Comparison of ENCODE assay signal across 1 mouse cellular context in genomic region chr2:84761840-84762239, GRCm38 (mm10).
A peak's percentile ranks its signal among the peaks of the same experiment; 100 is the strongest.
TF ChIP-seq lines count a peak whose summit lies in the region.

No protein-coding gene starts in this region.

TF ChIP-seq in CH12.LX, 34 proteins besides CTCF, POLR2A, EP300 and RAD21:
- no peak for TF ChIP-seq USF1 (IDR thresholded peaks at IDR 0.05; ENCODE audit: low read depth, low read length)
- no peak for TF ChIP-seq NRF1 (IDR thresholded peaks at IDR 0.05; ENCODE audit: low read depth, low read length)
- 0 out of 2 replicates have a peak, but pooled peaks have one; percentile 42 for TF ChIP-seq MXI1 (IDR thresholded peaks at IDR 0.05; ENCODE audit: low read depth, low read length)
- TF ChIP-seq MAZ (IDR thresholded peaks at IDR 0.05; ENCODE audit: low read depth, low read length): no peak
- no peak for TF ChIP-seq JUND (conservative IDR thresholded peaks at IDR 0.05; ENCODE audit: low read depth, low read length)
- no peak for TF ChIP-seq GABPA (IDR thresholded peaks at IDR 0.05; ENCODE audit: insufficient replicate concordance, low read depth, low read length)
- TF ChIP-seq PAX5 (IDR thresholded peaks at IDR 0.05; ENCODE audit: low read length): no peak
- TF ChIP-seq TBP (conservative IDR thresholded peaks at IDR 0.05; ENCODE audit: low read depth, low read length): no peak
- TF ChIP-seq BHLHE40 (IDR thresholded peaks at IDR 0.05; ENCODE audit: low read depth, low read length): 0 out of 2 replicates have a peak, but pooled peaks have one; percentile 26
- no peak for TF ChIP-seq USF2 (conservative IDR thresholded peaks at IDR 0.05; ENCODE audit: low read depth, low read length)
- TF ChIP-seq MAFK (IDR thresholded peaks at IDR 0.05; ENCODE audit: insufficient replicate concordance, low read length): no peak
- TF ChIP-seq MEF2A (IDR thresholded peaks at IDR 0.05; ENCODE audit: borderline replicate concordance, low read depth, low read length): no peak
TF ChIP-seq in CH12.LX: peak in this region for 2.
